Mouse (Mus musculus) heart, postnatal 36 days (tissue): ENCODE measurements at regions not wholly inside any gene's neighbourhood (a gene's known extent, or its start where the extent isn't known, plus 50 kb on each side); places are given as distances from the start of the nearest gene placed in this dataset.
"Not testable (repeated sequence)": the region's sequence is repeated elsewhere in the genome, so short reads cannot be mapped to it uniquely, and the experiment has no call there.

Source experiments
- DNase-seq, 2 experiments: peaks; one replicate each; pipeline ENCODE4 v3.0.0; 2021 to 2022
- intact Hi-C: fragments of 180-260 bp; cut with DNase I; formaldehyde crosslinking; loops from one replicate; pipeline ENCODE4 v1.15.1; 2025

DNA sequence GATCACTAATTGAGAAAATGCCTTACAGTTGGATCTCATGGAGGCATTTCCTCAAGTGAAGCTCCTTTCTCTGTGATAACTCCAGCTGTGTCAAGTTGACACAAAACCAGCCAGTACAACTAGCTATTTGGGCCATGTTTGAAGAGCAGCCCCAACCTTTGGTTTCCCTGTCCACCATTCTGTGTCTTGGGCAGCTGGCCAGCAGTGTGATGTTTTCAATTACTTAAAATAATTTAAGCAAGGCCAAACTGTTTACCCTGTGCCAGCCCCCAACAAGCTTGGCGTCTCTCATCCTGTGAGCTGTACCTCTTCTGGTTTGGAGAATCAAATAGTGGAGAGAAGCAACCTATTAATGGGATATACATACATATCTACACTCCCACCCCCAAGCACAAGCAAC, 122.4 kb upstream of the Slc1a3 start:
- intact Hi-C loops, result no loop called here

DNA sequence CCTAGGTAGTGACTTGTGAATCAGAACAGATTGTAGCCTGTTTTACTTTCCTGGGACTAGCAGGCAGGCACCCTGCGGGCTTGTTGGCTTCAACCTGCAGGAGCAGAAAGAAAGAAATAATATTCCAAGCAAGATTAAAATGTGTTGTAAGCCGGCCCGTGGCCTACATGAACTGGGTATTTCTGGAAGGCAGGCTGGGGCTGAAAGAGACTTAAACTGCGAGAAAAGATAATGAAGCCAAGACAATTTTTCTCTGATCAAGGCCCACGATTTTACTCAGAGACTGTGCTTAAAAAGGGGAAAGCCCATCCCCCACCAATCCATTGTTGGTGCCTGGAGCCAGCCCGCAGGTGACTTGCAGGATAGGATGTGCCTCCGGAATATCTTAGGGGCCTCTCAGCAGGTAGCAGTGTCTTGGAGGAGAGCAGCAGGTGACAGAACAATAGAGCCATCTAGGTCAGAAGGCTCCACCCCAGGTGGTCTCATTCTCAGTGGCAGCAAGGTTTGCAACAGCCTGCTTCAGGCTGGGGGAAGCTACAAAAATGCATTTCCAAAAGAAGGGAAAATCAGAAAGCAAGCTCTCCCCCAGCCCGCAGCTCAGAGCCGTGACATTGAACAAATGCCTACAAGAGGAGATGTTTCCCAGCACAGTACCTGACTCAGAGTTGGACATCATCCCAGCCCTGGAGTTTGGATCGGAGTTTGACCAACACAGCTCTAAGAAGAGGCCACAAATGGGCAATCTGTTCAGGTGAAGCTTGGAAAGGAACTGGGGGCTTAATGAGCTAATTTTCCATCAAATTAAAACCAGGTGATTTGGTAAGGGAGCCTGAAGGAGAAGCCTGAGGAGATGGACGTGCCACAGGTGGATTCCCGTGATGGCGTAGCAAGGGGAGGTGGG, 121.4 kb upstream of the Slc1a3 start:
- intact Hi-C loops, result no loop called here
- no peak for DNase-seq

More for the DNA sequence above, 122.4 kb upstream of the Slc1a3 start:
- no peak for DNase-seq

DNA sequence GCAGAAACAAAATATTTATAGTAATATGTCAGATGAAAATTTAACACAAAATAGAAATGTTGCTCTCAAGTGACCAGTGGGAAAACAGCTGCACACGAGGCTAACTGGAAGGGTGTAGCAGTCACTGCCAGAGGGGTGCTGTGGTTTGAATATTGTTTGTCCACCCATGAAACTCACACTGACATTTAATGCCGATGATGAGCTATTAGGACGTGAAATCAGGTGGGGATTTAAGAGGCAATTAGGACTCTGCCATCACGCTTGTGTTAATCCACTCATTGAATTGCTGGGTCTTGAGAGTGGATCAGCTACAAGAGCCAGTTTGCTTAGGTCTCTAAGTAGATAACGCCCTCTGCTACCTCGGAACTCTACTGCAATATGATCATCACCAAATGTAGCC, 114.3 kb upstream of the Slc1a3 start:
- DNase-seq, result no peak
- intact Hi-C loops, result no loop called here

DNA sequence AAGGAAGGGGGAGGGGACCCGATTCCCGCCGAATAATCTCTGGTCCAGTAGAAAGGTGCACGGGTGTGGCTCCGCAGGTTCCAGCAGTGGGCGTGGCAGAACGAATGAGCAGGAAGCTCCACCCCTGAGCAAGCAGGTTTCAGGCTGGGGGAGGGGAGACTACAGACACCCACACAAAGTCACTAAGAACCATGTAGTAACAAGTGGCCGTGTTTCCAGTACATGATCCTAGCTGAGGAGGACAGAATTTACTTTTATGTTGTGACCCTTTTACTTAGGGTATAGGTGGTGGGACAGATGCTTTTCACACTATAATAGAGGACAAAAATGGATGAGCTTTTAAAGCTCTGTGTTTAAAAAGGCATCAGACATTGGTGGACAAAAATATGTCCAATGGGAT, 112.2 kb upstream of the Slc1a3 start:
- DNase-seq, intact Hi-C loops: not testable (repeated sequence)

DNA sequence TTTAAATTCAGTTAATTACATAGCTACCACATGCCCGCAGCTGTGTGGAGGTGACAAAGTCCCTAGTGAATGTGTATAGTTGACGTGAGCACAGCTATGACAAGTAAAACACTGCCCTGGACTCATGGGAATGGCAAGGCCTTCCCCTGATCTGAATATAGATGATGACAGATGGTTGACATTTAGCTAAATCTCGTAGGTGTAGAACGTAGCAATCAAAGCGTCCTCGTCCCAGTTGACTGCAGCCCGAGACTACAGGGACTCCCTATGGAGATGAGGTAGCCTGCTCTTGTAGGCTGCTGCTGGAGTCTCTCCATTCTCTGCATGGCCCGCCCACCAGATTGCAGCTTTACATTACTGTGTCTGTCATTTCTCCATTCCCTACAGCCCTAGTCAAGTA, 107.0 kb upstream of the Slc1a3 start:
- DNase-seq, result no peak
- intact Hi-C loops, result no loop called here

DNA sequence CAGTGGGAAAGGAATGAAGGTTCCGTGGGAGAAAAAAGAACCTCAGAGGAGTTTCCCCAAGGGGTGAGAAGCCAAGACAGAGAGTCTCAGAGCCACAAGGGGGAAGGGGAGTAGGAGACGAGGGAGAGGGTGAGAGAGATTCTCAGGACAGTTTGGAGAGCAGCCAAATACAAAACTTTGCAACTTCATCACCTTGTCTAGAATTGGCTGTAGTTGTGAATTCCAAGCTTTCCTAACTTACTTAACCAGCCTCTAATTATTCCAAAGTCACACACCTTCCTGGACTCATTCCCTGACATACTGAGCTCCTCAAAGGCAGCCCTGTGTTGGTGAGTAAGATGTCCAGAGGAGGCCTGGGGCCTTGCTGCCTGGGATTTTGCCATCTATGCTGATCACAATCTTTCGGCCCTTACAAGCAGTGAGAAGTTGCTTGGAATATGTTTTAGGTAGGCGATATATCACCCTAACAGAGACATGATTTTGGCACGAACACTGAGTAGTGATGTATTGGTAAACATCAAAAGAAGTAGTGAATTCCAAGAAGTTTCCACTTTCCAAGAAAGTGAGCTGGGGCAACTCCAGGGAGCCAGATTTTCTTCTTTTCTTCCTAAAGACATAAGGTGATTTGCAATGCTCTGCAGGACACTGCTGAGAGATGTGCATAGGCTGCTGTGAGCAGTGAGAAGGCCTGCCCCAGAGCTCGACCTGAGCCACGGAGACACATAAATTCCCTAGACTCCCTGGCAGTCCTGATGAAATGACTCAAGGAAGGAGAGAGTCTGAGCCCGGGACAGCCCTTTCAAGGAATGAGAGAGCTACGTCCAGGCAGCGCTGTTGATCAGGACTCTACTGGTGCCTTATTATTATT, 106.2 kb upstream of the Slc1a3 start:
- intact Hi-C loops, result no loop called here
- no peak for DNase-seq

DNA sequence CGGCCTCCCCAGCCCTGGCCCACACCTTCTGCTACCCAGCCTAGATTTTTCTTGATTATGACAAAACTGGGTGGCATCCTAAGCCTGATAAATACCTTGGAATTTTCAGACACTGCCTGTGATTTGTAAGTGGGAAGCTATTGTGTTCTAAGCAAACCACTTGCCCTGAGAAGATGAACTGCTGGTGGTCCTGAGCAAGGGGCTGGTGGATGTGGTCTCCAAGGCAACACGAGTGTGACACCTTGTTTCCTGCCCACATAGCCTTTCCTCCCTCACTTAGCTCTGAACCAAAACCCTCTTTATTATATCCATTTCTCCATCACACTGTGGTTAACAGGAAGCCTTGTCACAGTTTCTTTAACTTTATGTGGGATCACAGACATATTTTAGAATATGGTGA, 105.4 kb upstream of the Slc1a3 start:
- intact Hi-C loops, result no loop called here
- DNase-seq, result no peak

DNA sequence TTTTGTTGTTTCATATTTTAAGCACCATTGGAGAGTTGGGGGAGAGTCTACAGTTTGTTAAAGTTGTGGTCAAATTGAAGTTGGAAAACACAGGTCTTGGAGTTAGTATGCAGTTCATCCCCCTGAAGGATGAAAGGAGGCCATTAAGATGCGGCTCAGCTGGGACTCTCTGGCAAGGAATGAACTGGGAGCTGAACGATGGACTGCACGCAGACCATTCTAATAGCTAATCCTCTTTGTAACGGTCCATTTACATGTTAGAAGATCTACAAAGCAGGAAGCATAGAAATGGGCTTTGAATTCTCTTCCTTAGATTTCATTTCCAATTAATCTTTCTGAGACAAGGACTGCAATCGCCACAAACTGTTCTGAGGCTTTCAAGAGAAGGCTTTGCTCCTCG, 104.7 kb upstream of the Slc1a3 start:
- no peak for DNase-seq
- intact Hi-C loops, result no loop called here

DNA sequence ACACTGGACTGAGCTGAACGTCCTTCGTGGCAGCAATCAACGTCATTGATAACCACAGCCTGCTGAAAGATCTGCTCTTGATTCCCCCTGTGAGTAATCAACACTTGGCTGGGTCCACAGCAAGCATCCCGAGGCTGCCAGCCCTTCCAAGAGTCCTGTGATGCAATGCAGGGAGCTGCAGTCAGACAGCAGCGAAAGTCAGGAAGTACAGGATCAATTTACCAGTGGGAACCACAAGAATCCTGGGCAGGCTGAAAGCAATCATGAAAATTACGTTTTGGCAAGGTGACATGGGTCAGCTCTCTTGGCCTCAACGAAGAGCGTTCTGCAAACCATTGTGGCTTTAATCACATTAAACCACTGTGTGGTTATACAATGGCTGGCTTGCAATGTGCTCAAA, 95.8 kb upstream of the Slc1a3 start:
- intact Hi-C loops, result no loop called here
- peak; percentile 10 to 12 for DNase-seq

DNA sequence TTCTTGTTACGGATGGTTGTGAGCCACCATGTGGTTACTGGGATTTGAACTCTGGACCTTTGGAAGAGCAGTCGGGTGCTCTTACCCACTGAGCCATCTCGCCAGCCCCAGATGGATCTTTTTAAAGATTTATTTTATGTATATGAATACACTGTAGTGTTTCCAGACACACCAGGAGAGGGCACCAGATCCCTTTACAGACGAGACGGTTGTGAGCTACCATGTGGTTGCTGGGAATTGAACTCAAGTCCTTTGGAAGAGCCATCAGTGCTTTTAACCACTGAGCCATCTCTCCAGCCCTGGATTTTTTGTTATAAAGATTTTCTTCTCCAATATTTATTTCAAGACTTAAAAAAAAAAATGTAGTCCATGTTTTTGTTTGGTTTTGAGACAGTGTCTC, 95.0 kb upstream of the Slc1a3 start:
- DNase-seq, intact Hi-C loops: not testable (repeated sequence)

DNA sequence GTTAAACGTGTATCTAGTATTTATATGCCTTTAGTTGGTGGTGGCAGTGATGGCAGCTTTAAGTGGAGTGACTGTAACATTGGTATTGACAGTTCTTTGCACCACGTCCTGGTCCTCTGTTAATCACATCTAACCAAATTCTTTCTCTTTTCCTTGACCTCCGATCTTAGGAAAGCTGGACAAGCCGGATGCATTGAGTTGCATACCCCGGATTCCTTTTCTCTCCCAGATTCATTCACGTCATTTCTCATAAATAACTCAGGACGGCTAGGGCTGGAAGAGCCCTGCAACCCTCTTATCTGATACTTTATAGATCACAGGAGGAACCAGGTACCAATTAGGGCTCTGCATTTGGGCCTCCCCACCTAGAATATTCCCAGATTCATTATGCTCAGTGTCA, 91.5 kb upstream of the Slc1a3 start:
- intact Hi-C loops, result no loop called here
- DNase-seq, result no peak

DNA sequence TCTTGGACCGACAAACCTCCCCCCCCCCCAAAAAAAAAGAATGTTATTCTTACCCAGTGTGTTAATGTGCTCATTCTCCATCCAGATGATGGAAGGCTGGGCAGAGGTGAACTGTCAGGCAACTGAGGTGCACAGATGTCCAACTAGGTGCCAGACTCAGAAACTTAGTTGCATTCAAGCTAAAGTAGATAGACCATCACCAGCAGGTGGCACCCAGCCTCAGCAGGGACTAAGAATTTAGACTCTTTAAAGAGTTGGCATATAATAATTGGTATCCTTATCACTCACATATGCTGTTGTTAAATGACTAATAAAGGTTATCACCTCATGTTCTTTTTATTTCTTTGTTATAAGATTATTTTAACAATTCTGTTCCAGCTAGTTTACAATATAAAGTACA, 86.5 kb upstream of the Slc1a3 start:
- DNase-seq, result no peak
- intact Hi-C loops, result no loop called here

DNA sequence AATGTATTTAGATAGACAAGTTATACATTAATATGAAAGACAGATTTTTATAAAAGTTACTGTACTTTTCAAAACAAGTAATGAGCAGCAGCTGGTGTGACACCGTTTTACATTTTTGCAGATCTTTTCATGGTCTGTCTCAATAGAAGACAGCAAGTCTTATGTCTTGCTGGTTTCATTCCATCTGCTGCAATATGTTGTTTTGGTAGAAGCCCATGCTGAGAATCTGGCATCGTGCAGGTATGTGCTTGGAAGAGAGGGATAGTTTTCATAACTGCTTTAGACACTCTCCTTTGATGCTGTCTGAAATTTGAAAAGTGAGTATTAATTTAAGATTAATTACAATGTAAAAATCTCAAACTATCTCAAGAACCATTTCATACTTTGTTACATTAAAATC, 81.5 kb upstream of the Slc1a3 start:
- intact Hi-C loops, result no loop called here
- no peak for DNase-seq

DNA sequence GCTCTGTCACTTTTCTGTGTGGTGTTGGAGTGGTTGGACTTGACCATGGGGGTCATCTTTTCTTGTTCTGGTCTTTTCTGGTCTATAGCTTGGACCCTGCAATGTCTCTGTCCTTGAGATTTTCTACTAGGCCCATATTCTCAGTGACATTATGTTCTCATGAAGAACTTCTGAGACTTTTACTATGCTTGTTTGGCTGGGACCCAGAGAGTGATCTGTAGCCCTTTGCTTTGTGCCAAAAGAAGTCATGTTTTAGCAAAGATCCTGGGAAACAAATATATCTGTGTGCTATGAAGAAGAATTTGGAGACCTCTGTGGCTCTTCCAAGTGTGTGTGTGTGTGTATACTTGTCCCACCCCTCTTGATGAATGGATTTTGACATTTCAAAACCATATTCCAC, 79.4 kb upstream of the Slc1a3 start:
- intact Hi-C loops, result no loop called here
- DNase-seq, result no peak

DNA sequence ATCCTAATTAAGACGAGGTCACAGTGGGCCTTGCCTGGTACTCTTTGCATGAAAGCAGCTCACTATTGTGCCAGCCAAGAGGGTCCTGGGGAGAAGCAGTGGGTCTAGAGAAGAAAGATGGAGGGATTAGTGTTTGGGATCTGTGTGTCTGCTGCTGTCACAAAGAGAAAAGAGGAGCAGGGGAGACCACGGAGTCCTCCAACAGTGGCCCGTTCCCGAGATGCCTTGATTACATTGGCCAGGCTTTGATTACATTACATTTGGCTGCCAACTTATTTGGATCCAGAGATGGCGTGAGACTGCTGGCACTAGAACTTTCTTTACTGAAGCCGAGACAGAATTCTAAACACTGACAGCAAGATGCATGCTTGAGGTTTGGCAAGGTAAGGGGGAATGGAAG, 78.4 kb upstream of the Slc1a3 start:
- no peak for DNase-seq
- intact Hi-C loops, result no loop called here

DNA sequence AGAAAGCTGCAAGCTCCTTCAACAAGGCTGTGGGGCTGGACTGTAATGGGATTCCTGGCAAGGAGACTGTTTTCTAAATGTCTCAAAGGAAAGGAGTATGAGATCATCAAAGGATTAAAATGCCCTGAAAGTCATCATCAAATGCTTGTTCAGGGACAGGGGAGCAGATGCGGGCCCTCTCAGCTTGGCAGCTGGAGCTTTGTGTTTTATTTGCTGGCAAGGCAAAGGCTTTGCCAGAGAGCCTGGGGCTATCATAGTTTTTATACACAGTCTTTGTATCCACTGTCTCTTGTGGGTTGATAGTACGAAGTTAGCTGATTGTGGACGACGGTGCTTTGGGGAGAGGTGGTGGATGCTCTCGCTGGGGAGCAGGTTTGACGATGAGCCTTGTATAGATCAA, 75.0 kb upstream of the Slc1a3 start:
- DNase-seq, result no peak
- intact Hi-C loops, result no loop called here

DNA sequence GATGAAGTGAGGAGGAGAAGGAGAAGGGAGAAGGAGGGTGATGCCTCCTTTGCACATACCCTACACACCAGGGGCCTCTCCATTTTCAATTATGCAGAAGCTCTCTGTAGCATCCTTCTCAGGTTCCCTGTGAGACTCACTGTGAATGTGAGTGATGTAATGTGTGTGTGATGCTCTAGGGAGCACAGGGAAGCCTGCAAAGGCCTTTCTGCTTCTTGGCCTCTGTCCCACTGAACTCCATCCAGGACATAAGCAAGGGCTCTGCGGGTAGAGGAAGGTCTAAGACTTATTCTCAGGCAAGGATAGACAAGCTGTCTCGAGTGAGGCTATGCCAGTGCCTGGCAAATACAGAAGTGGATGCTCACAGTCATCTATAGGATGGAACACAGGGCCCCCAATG, 73.0 kb upstream of the Slc1a3 start:
- intact Hi-C loops, result no loop called here
- no peak for DNase-seq

DNA sequence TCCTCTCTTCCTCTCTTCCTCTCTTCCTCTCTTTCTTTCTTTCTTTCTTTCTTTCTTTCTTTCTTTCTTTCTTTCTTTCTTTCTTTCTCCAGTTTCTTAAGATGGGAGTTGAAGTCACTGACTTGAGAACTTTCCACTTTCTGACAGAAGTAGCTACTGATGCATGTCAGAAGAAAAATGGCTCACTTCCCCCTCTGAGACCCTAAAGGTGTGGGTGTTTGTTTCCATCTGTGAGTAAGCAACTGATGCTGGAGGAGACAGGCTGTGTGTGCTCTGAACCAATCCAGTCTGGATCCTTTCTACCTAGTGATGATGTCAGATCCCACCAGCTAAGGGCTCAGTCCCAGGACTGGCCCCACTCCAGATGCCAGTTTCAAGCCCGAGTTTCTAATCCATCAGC, 72.5 kb upstream of the Slc1a3 start:
- intact Hi-C loops, result no loop called here
- no peak for DNase-seq

DNA sequence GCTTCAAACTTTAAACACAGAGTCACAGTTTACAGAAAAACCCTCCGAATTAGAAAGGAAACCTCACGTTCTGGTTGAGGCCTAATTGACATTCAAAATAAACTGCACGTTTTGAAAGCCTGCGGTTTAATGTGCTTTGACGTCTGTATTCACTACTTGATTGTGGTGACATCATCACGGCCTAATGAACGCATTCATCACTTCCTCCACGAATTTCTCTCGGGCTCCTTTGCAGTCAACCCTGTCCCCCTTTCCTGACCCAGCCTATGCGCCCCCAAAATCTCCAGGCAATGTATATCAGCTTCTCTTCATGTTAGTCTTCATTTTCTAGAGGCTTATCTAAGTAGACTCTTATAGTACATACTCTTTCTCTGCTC, 71.6 kb upstream of the Slc1a3 start:
- intact Hi-C loops, result no loop called here
- DNase-seq, result no peak

DNA sequence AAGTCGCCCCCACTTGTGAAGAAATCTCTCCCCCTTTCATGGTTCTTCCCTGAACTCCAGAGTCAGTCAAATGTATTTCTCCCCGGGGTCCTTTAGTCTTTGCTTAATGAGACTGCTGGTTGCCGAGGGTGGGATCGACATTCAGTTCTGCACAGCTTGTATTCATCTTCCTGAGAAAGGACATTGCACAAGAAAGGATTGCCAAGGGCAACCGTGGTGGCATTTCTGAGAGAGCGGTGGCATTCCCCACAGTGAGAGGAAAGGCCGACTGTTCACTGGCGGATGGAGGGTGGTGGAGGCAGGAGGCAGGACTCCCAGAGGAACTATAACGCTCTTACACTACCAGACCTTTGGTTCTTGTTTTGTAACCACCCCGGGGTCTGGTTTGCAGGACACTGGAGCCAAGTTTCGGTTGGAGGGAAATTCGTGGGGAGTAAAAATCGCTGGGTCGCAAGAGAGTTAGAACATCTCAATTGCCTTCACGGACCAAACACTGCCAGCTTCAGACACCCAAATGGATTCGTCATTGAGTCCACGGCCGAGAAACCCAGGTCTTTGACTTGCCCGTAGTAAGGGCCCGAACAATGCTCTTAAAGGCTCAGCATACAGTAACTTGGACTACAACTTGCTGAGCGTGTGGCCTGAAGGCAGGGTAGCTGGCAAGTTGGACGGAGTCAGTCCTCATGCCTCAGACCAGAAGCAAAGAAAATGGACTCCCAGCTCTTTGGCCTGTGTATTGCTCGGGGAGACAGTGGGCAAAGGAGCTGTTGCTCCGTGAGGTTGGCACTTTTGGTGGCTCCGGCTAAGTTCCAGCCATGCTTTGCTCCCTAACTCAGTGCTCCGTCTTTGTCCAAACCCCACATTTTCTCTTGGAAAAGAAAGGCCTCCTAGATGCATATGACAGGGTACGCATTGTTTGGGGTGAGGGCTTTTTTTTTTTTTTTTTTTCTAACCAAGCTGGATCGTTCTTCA, 70.9 kb upstream of the Slc1a3 start:
- intact Hi-C loops, result no loop called here
- DNase-seq, result no peak

DNA sequence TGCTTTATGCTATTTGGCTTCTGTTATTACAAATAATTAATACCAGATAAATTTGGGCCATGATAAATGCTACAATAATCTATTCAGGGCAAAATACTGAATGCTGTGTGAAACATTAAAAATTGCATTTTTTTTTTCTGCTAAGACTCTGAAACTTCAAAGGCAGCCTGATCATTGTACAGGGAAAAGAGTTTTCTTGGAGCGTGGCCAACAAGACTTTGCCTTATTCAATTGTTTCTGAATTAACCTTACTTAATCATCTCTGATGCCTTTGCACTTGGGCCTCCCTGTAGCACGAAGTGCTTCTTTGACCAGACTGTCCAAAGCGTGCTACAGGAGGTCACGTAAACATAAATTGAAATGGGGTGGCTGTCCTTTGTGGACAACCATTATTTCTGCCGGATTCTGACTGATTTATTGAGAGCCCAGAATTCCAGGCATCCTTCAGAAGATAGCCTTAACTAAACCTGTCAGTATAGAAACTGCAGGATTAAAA, 69.9 kb upstream of the Slc1a3 start:
- intact Hi-C loops, result no loop called here
- DNase-seq, result no peak
